Mouse (Mus musculus) neural tube, embryonic 10.5 days (tissue): ENCODE results near the gene Col23a1.

ENCODE experiments used
- DNase-seq: peaks from one replicate; pipeline ENCODE4 v3.0.0-alpha.2; 2017; ENCODE audit warnings: low spot score; ENCODE audit errors: extremely low spot score

Gene Col23a1

DNA sequence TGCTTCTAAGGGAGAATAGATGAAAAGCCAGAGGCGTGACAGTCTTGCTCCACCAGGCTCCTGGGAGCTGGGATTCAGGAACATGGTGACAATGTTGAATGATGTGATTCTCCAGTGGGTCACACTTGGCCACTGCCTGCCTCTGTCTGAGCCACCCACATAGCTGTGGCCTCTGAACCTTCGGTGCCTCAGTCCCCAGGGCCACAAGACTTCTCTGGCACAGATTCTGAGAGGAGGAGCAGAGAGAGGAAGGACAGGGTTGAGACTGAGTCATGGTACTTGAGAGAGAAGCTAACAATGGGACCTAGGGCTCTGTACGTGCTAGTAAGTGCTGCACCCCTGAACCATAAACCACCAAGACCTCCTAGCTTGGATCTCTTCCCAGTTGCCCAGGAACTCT lies 141.6 kb downstream of the Col23a1 start:
- DNase-seq = no peak

DNA sequence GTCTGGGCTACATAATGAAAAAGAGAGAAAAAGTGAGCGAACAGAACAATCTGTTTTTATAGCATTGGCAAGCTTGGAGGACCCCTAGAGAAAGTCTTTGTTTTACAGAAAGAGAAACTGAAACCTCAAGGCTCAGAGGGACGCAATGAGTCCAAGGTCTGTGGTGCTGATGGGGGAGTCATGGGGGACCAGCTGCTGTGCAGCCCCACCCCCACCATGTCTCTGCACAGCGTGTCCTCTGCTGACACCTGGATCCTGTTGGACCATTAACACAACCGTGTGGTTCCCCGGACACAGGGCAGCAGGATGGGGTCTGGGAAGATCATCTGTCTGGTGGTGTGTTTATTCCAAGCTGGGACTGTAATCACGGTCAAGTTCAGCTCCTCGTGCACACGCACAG lies 142.2 kb downstream of the Col23a1 start:
- no peak for DNase-seq

DNA sequence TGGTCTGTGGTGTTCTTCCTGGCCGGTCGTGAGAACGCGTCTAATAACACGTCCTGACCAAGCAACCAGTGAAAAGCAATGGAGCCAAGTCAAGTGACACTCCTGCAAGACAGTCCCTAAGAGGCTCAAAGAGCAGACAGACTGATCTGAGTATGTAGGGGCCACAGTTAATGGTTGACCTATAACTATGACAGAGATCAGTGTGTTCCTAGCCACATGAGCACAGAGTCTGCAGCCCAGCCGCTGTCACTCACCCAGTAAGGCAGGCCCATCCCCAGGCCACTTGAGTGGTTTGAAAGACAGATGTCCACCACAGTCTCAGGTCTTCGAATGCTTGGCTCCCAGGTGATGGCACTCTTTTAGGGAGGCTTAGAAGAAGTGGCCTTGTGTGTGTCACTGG lies 152.3 kb downstream of the Col23a1 start:
- no peak for DNase-seq

- DNase-seq = no peak
These were observed 152.9 kb downstream of the Col23a1 start for GRCm38 (mm10) chr11:51442599-51442998.

GRCm38 (mm10) chr11:51443818-51444217 lies 154.1 kb downstream of the Col23a1 start:
- DNase-seq = no peak

DNA sequence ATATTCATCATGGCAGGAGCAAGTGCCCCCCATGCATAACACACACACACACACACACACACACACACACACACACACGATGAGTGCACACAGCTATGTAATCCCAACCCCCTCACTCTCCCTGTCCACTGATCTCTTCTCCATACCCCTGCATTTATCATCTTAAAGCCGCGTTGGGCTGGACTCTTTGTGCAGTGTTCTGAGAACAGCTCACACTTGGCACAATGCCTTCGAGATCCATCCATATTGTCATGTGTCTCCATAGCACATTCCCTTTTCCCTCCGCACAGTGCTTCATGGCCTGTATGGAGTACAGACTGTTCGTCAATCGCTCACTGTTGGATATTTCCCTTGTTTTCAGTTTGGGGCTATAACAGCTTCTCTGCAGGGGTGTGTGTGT lies 154.9 kb downstream of the Col23a1 start:
- DNase-seq = no peak

DNA sequence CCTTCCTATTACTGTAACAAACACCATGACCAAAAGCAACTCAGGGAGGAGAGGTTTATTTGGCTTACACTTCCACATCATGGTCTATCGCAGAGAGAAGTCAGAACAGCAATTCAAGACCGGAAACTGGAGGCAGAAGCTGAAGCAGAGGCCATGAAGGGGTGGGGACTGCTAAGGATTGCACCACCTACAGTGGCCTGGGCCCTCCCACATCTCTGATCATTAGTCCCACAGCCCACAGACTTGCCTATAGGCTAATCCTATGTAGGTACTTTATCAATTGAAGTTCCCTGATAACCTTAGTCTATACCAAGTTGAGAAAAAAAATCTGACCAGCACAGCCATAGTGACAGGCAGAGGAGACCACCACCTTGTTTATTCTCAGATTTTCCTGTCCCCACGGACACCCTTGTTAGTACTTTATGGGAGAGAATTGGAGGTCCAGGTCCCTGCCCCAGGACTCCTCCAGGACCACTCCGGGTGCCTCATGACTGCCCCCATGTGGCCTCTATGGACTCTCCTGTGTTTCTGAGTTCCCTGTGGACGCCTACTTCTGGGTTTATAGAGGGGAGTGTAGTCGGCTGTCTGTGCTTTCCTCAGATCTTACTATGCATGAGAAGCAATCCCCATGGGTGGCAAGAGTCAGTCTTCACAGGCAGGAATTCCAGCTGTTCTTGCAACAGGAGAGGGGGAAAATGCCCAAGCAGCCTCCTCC lies 157.1 kb downstream of the Col23a1 start:
- DNase-seq = peak; percentile 51

DNA sequence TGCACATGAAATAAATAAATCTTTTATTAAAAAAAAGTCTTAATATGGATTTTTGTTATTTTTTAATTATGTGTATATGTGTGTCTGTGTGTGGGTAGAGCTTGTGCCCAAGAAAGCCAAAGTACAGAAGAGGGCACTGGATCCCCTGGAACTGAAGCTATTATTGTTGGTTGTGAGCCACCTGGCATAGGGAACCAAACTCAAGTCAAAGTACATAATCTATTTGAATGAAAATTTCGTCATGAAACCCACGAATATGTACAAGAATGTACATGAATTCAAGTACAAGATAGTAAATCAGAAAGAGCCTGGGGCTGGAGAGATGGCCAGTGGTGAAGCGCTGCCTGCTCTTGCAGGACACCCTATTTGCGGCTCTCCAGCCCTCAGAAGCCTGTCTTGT lies 158.5 kb downstream of the Col23a1 start:
- no peak for DNase-seq

- DNase-seq = no peak
These were observed 159.0 kb downstream of the Col23a1 start for GRCm38 (mm10) chr11:51448680-51449079.

GRCm38 (mm10) chr11:51449881-51450280 lies 160.2 kb downstream of the Col23a1 start:
- no peak for DNase-seq

DNA sequence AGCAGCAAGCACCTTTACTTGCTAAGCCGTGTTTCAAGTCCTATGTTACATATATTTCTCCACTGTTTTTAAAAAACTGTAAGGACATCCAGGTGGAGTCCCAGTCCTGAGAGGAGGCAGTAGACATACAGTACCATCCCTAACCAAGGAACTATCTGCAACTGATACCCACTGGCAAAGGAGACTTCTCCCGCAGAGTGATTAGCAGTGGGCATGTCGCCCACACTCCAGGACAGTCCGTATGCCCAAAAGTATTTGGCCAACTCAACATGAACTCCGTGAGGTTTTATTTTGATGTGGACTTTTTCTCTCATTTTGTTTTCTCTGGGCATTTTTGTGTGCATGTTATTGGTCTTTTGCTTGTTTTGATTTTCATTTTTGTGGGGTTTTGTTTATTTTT lies 161.6 kb downstream of the Col23a1 start:
- no peak for DNase-seq

GRCm38 (mm10) chr11:51451925-51452324 lies 162.2 kb downstream of the Col23a1 start:
- no peak for DNase-seq

- DNase-seq = no peak
These were observed 164.0 kb downstream of the Col23a1 start for GRCm38 (mm10) chr11:51453742-51454141.

DNA sequence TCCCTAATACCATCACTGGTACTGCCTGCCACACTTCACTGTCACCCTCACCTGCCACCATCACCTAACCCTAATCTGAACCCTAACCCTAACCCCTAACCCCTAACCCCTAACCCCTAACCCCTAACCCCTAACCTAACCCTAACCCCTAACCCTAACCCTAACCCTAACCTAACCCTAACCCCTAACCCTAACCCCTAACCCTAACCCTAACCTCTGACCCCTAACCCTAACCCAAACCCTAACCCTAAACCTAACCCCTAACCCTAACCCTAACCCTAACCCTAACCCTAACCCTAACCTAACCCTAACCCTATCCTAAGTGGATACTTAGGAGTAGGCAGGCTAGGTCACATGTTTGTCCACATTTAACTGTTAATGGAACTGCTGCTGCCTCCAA lies 165.8 kb downstream of the Col23a1 start:
- no peak for DNase-seq

- no peak for DNase-seq
These were observed 167.9 kb downstream of the Col23a1 start for GRCm38 (mm10) chr11:51457624-51458023.

DNA sequence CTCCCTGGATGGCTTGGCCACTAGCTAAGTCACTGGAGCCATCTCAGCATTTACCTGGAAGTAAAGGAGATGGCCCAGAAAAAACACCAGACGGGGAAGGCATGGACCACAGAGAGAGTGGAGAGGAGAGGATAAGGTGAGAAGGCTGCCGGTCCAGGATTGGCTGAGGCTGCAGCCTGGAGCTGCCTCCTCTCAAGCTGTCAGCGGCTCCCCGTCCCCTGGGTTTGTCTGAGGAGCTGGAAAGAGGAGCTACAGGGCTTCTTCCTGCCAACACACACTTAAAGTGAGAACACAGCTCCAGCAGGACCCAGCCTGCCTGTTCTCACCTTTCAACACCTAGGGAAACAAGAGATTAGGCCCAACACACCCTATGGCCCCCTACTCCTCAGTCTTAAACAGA lies 168.9 kb downstream of the Col23a1 start:
- DNase-seq = no peak

DNA sequence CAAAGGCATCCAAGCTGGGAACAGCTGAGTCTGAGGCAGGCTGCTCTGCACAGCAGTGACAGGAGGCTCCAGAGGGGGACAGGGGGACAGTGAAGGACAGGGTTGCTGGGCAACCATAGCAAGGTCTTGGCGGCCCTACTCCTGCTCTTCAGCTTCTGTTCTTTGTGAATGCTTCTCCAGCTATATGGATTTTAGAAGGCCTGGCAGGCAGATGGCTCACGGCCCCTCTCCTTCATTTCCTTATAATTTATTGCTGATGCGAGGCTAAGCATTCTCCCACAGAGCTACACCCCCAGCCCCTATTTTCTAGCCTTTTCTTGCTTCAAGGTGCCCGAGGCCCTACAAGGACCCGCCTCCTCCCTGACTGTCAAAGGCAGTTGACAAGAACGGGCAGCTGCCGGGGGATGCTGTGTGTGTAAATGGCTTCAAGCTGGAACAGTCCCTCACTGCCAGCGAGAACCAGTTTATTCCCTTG lies 169.9 kb downstream of the Col23a1 start:
- DNase-seq = peak; percentile 52

GRCm38 (mm10) chr11:51468737-51469136 lies 179.0 kb downstream of the Col23a1 start:
- DNase-seq = no peak

DNA sequence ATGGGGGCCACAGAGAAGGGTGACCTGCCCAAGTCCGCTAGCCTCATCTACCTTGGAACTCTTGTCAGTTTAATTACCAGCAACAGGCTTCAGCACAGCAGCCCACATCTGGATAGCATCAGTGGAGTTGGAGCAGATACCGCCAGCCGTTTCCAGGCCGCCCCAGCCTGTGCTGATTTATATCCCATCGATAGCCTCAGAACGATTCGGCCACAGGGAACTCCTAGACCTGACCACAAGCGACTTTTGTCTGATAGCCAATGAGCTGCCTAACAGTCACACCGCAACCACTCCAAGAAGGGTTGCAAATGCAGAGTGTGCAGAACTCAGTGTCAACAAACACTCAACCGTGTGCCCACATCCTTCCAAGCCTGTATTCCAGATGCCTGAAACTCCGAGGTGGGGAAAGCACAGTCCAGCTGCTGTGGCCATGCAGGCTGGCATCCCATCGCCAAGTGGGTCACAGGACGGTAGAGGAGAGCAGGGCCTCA lies 179.7 kb downstream of the Col23a1 start:
- DNase-seq = peak; percentile 60

- DNase-seq = no peak
These were observed 180.8 kb downstream of the Col23a1 start for GRCm38 (mm10) chr11:51470383-51471144.

DNA sequence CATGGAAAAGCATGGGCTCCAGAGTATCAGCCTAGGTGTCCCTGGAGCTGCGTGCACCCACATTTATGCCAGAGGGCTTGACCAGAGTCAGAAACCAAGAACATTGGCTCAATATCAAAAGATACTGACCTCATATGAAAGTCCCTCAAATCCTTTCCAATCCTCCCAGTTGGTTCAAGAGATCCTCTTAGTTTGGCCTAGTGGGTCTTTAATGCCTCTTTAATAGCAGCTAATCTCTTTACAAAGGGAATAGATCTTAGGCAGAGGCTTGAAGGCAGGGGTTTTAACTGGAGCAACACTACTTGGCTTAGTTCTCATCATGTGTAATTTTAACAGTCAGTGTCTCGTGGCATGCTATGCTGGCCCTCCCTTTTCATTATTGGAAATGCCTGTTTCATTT lies 184.0 kb downstream of the Col23a1 start:
- DNase-seq = no peak

DNA sequence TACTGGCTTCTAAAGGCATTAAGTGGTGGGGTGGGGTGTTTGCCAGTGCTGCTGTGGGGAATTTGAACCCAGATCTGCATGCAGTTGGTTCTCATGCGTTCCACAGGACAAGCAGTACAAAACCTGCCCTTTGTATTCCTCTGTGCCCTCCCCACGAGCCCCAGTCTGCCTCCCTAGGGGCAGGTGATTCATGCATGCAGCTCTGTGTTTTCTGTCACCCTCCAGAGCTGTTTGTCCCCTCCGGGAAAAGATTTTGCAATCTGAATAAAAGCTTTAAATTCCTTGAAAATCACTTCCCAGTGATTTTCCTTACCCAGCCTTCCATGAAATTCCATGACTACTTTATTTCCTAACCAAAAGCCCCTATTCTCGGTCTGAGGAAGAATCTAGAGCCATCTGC lies 186.8 kb downstream of the Col23a1 start:
- no peak for DNase-seq

DNA sequence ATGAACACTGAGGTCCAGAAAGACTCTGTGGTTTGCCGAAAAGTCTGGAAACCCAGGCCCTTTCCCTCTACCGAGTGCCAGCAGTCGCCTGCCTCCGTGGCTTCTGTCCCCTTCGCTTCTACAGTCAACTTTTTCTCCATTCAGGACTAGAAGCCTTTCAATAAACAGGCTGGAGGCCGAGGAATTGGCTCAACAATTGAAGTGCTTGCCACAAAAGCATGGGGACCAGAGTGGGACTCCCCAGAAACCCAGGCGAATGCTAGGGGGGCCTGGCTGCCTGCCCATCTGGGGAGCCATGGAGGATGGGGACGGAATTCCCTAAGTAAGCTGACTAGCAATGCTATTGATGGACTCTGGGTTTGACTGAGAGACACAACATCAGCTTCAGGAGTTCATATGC lies 187.9 kb downstream of the Col23a1 start:
- no peak for DNase-seq
